Mouse (Mus musculus) intestine, embryonic 16.5 days (tissue): ENCODE measurements around the gene Card9. TPM values are rescaled to one million over a fixed set of nuclear protein-coding genes. Genes with fewer than 3 reads are reported as not detected.
A peak's percentile ranks its signal among the peaks of the same experiment; 100 is the strongest.

Source experiments
- ATAC-seq: fragments of 200-750 bp; cut with Nextera tagmentation; 2 replicates; pipeline ENCODE4 v1.8.0; 2017; ENCODE audit warnings: moderate TSS enrichment, moderate library complexity
- H3K27ac ChIP-seq: fragments of 300-500 bp; sonication (generic); 2 replicates; pipeline ENCODE4 v1.5.1; 2014; ENCODE audit warnings: mild to moderate bottlenecking, low read length
- H3K27me3 ChIP-seq: fragments of 300-500 bp; sonication (generic); replicated peaks from 2 replicates; pipeline ENCODE4 v1.6.1; 2014; ENCODE audit warnings: low read length, control low read depth, mixed read lengths; ENCODE audit not compliant: control insufficient read depth, insufficient read depth
- H3K36me3 ChIP-seq: fragments of 300-500 bp; sonication (generic); 2 replicates; pipeline ENCODE4 v1.6.1; 2014; ENCODE audit warnings: low read length, control low read depth; ENCODE audit not compliant: control insufficient read depth, insufficient read depth
- H3K4me1 ChIP-seq: fragments of 300-500 bp; sonication (generic); 2 replicates; pipeline ENCODE4 v1.6.1; 2014; ENCODE audit warnings: low read length, control low read depth, mixed read lengths; ENCODE audit not compliant: control insufficient read depth, insufficient read depth
- H3K4me2 ChIP-seq: fragments of 300-500 bp; sonication (generic); 2 replicates; pipeline ENCODE4 v1.6.1; 2014; ENCODE audit warnings: low read depth, low read length, control low read depth
- H3K4me3 ChIP-seq: fragments of 300-500 bp; sonication (generic); 2 replicates; pipeline ENCODE4 v1.5.1; 2014; ENCODE audit warnings: mild to moderate bottlenecking, low read length
- H3K9ac ChIP-seq: fragments of 300-500 bp; sonication (generic); 2 replicates; pipeline ENCODE4 v1.6.1; 2014; ENCODE audit warnings: low read depth, low read length
- H3K9me3 ChIP-seq: fragments of 300-500 bp; sonication (generic); 2 replicates; pipeline ENCODE4 v1.6.1; 2016; ENCODE audit warnings: low read length, control low read depth; ENCODE audit not compliant: control insufficient read depth
- WGBS: fragments of 180-500 bp; shearing (Covaris S2); extraction: QIAGEN DNeasy Blood & Tissue Kit; methylation state at CpG from one replicate; pipeline ENCODE4 v1.1.7; 2014; 5-methylcytosine and 5-hydroxymethylcytosine counted together
- polyA plus RNA-seq: library from polyadenylated mRNA; unstranded; fragments of >200 nt; fragmentation: Nextera tagmentation; extraction: Ambion mirVana; gene quantifications from 2 replicates; pipeline ENCODE4 v1.2.1, GENCODE M21; 2015

The Card9 gene
- polyA plus RNA-seq, 1 experiment from 2014 or later: 1.1 TPM

DNA sequence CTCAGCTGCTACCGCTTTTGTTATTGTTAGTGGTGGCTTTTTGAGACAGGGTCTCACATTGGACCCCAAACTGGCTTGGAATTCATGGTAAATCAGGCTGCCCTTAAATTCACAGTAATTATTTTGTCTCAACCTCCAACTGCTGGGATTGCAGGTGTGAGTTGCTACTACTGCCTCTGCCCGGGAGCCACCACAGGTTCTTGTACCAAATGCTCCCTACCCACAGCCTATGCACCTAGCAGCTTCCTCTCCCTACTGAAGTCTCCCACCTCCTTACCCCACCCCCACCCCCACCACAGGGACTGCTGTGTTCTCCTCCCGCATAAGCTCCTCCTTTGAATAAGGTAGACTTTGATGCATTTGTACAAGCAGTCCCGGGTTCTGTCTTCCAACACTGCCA lies 4.5 kb downstream of the Card9 start:
- H3K9ac ChIP-seq: no peak overlapping the region
- H3K27ac ChIP-seq: no peak overlapping the region
- WGBS: 83% methylated on average over 4 of the region's 4 CpGs
- no peak for ATAC-seq
- H3K4me3 ChIP-seq: no peak overlapping the region
- peaks cover 7% of the 10 kb centered on the region for H3K4me1 ChIP-seq
- H3K36me3 ChIP-seq: no peaks in the 10 kb centered on the region
- H3K27me3 ChIP-seq: no peaks in the 10 kb centered on the region
- H3K9me3 ChIP-seq: no peaks in the 10 kb centered on the region
- no peak overlapping the region for H3K4me2 ChIP-seq

DNA sequence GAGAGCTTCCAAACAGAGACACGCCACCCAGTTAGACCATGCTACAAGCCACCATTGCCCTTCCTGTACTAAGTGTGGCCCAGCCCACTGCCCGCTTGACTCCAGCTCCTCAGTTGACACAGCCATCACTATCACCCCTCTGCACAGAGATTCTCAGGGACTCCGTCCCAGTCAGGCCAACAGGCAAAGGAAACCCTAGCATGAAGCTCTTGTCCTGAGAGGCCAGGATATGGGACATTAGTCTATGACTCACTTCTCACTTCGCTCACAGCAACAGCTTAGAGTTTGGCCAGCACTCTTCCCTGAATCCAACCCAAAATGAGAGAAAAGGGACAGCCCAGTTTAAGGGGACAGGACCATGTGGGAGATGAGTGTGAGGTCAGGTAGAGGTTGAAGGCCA lies 6.3 kb downstream of the Card9 start:
- no peak for ATAC-seq
- Histone ChIP-seq H3K27me3 (no peaks in the 10 kb centered on the region), H3K4me3 (no peak overlapping the region), H3K9me3 (no peaks in the 10 kb centered on the region), H3K4me2 (no peak overlapping the region), H3K27ac (no peak overlapping the region), H3K9ac (no peak overlapping the region), H3K36me3 (no peaks in the 10 kb centered on the region), H3K4me1 (peaks cover 11% of the 10 kb centered on the region)
- WGBS: 93% methylated on average over 4 of the region's 4 CpGs

DNA sequence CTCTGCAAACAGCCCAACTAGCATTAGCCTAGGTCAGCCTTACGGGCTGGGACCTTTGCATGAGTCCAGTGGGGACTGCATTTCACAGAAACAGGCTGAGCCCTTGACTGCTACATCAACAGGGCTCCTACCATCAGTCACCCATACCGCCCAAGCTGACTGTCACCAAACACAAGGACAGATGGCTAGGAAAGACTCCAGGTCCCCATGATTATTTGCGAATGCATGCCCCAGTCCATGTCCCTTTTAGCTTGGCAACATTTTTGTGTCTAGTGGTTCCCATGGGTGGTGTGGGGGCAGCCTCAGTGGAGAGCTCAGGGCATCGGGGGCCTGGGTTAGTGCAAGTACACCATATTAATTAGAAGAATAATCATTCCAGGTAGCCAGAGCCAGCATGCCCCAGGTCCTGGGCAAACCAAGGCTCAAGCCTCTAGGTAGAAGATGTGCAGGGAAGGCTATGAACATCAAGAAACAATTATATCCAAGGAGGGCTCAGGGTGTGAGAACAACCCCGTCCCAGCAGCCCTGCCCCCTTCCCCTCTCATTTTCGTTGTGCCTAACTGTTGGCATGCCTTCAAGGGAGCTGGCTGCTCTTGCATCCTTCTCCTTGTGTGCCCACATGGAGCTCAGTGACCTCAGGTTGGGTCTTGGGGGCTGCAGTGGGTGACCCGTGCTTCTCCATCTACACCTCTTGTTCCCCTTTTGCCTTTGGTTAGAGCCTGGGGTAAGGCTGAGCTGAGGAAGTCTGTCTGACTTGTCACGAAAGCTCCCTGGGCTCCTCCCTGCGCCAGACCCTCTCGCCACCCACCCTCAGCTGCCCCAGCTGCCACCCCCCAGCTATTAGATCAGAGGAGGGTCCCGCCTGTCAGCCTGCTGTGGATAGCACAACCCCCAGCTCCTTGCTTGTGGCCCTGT lies 7.4 kb downstream of the Card9 start:
- peaks cover 15% of the 10 kb centered on the region for H3K4me1 ChIP-seq
- peak overlapping the region; percentile 83 for H3K4me3 ChIP-seq
- ATAC-seq: no peak
- H3K4me2 ChIP-seq: peak overlapping the region; percentile 98
- 89% methylated on average over 11 of the region's 11 CpGs for WGBS
- H3K27me3 ChIP-seq: no peaks in the 10 kb centered on the region
- peak overlapping the region; percentile 97 for H3K9ac ChIP-seq
- no peak overlapping the region for H3K27ac ChIP-seq
- no peaks in the 10 kb centered on the region for H3K9me3 ChIP-seq
- no peaks in the 10 kb centered on the region for H3K36me3 ChIP-seq

DNA sequence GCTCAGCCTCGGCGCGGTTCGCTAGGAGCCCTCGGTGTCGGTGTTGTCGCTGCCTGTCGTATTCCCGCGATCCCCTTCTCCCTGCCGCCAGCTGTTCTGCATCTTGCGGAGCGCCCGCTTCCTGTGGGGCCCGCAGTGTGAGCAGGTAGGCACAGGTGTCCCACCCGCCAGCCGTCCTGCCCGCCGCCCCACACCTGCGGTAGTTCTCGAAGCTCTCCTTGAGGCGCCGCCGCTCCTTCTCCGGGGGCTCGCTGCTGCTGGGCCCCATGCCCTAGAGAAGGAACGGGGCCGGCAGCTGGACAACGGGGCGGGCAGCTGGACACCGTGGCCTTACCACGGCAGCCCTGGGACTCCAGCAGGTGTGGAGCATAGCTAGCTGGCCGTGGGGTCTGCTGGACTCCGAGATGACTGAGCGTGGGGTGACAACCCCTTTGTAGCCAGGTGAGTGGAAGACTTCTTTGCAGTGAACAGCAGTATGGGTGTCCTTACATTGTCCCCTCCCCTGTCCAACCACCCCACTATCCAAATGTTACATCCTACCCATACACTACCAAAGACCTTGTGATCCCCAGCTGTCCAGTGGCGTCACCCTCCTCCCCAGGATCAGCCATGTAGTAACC lies 8.3 kb downstream of the Card9 start:
- WGBS: 3% methylated on average over 36 of the region's 36 CpGs
- ATAC-seq: peak; percentile 50
- Histone ChIP-seq H3K27me3 (no peaks in the 10 kb centered on the region), H3K27ac (peak overlapping the region; percentile 43; the same call in 1 of the 2 replicates), H3K4me1 (peaks cover 15% of the 10 kb centered on the region), H3K9ac (peak overlapping the region; percentile 97), H3K4me2 (peak overlapping the region; percentile 98), H3K4me3 (peak overlapping the region; percentile 83), H3K9me3 (no peaks in the 10 kb centered on the region), H3K36me3 (no peaks in the 10 kb centered on the region)

DNA sequence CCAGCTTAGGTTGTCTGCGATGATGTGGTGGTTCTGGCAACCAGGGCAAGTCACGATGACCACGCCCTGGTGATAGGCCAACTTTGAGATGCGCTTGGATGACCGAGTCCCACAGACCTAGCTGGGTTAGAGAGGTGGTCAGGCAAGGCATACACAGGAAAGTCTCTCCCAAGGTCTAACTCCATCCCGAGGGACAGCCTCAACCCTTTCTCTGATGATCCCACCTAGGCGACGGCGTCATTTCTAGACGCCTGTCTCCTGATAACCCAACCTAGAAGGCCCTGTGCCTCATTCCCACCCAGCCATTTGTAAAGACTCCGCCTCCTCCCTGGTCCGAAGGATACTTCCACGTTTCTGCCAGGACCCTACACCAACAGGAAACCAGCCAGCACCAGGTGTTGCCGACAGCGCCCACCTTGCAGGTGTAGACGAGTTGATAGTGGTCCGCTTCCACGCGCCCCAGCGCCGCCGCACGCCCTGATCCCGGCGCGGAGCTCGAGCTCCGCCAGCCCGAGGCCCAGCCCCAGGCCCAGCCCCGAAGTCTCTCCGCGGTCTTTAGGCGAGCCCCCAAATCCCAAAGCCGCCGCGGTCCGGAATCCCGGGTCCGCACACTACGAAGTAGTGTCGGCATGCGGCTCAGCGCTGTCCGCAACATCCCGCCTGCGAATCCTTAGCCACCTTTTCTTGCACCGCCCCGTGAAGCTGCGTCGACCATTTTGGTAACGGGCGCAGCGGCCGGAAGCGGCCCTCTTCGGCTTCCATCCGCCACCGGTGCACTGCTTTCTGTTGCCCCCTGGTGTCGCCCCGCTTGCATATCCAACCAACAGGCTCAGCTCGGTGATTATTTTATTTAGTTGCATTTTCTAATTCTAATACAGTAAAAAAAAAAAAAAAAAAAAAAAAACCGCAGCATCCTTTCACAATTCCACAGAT lies 9.1 kb downstream of the Card9 start, which contains the start of gene Dnlz:
TSS of gene Dnlz (minus strand) at position 753 of the 933 bp plus-strand sequence.
- Histone ChIP-seq H3K4me1 (peaks cover 15% of the 10 kb centered on the region), H3K9me3 (no peaks in the 10 kb centered on the region), H3K9ac (peak within 1 kb of the TSS; percentile 97), H3K4me2 (peak within 1 kb of the TSS; percentile 98), H3K36me3 (no peaks in the 10 kb centered on the region), H3K27me3 (no peaks in the 10 kb centered on the region), H3K4me3 (peak within 1 kb of the TSS; percentile 83), H3K27ac (peak within 1 kb of the TSS; percentile 86)
- 2% methylated on average over 62 of the region's 62 CpGs for WGBS
- peak; percentile 84 for ATAC-seq

DNA sequence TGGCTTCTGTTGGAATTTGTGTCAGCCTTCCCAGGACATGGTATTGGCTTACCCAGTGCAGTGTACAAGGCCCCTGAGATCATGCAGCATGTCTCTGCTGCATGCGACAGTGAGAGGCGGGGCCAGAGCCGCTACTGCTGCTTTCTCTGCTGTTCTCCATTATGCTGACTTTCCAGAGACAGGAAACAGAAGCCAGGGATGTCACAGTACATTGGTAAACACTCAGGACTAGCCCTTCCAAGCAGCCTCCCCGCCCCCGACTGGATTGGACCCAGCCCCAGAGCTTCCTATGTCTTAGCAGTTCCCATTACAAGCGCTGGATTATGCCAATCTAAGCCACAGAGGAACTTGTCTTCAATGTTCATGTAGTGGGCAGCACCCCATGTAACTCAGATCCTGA lies 12.5 kb downstream of the Card9 start:
- WGBS: 37% methylated on average over 6 of the region's 6 CpGs
- H3K4me1 ChIP-seq: peaks cover 15% of the 10 kb centered on the region
- no peaks in the 10 kb centered on the region for H3K27me3 ChIP-seq
- ATAC-seq: no peak
- H3K4me3 ChIP-seq: no peak overlapping the region
- H3K27ac ChIP-seq: peak overlapping the region; percentile 40
- no peak overlapping the region for H3K4me2 ChIP-seq
- H3K9ac ChIP-seq: peak overlapping the region; percentile 8; the same call in 1 of the 2 replicates
- H3K9me3 ChIP-seq: no peaks in the 10 kb centered on the region
- no peaks in the 10 kb centered on the region for H3K36me3 ChIP-seq

DNA sequence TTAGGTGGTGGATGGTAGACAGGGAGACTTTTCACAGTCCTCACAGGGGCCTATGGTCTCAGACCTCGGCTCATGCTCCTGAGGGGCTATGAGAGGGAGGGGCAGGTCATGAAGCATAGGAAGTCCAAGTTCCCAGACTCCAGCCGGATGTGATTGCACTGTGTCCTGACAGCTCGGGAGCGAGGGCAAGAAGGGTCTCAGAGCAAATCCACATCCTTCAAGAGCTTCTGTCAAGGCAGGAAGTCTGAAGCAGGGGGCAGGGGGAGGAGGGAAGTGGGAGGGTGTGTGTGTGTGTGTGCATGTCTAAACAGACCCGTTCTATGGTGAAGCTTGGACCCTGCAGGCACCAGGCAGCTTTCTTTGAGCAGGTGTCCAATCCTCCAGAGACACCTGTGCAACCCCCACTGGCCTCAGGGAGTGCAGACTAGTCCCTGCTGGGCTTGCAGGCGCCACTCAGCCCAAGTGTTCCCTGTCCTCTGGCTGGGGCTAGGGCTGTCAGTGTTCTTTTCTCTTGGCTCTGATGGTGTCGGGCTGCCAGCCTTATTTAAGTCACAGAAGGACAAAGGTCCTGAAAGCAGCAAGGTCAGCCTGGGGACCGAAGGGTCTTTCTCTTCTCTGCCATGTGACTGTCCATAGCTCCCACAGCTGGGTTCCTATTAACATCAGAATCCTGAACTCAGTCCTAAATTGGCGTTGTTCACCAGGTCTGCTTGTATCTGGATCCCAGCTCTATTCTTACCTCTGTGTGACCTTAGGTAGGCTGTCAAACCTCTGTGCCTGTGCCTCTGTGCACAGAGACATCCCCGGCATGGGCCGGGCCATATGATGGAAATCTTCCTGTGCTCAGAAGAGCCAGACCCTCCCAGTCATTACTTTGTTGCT lies 17.9 kb downstream of the Card9 start:
- ATAC-seq: peak; percentile 19
- no peak overlapping the region for H3K4me3 ChIP-seq
- H3K4me2 ChIP-seq: no peak overlapping the region
- 55% methylated on average over 11 of the region's 11 CpGs for WGBS
- H3K27ac ChIP-seq: peak overlapping the region; percentile 55
- H3K36me3 ChIP-seq: no peaks in the 10 kb centered on the region
- 0 out of 2 replicates have a peak overlapping the region, but pooled peaks have one; percentile 25 for H3K9ac ChIP-seq
- peaks cover 11% of the 10 kb centered on the region for H3K4me1 ChIP-seq
- H3K27me3 ChIP-seq: no peaks in the 10 kb centered on the region
- H3K9me3 ChIP-seq: no peaks in the 10 kb centered on the region

DNA sequence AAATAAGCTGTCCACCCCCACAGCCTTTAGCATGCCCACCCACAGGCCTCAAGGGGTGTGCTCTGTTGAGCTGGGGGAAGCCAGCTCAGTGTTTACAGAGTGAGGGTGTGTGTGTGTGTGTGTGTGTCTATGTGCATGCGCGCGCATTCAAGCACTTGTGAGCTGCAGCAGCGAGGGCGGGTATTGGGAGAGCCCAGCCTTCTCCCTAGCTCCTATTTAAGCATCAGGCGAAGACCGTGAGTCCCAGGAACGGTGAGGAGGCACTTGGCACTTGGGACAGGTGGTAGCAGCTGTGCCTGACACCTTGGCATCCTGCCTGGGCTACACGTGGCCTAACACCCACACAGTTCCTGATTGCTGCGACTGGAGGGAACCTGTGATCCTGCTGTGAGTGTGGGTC lies 18.7 kb downstream of the Card9 start:
- no peak overlapping the region for H3K4me2 ChIP-seq
- H3K9me3 ChIP-seq: no peaks in the 10 kb centered on the region
- H3K4me1 ChIP-seq: peaks cover 11% of the 10 kb centered on the region
- no peak overlapping the region for H3K4me3 ChIP-seq
- peak; percentile 78 for ATAC-seq
- WGBS: 33% methylated on average over 10 of the region's 10 CpGs
- H3K27me3 ChIP-seq: no peaks in the 10 kb centered on the region
- H3K9ac ChIP-seq: 0 out of 2 replicates have a peak overlapping the region, but pooled peaks have one; percentile 25
- peak overlapping the region; percentile 62 for H3K27ac ChIP-seq
- no peaks in the 10 kb centered on the region for H3K36me3 ChIP-seq
